Mouse (Mus musculus) intestine, postnatal 0 days (tissue): ENCODE measurements around the gene 2010111I01Rik. TPM values are rescaled to one million over a fixed set of nuclear protein-coding genes. Genes with fewer than 3 reads are reported as not detected.

Experiments
- ATAC-seq: fragments of 200-750 bp; cut with Nextera tagmentation; 2 replicates; pipeline ENCODE4 v1.8.0; 2017; ENCODE audit warnings: mild to moderate bottlenecking, moderate TSS enrichment, moderate library complexity
- H3K27ac ChIP-seq: fragments of 300-500 bp; sonication (generic); 2 replicates; pipeline ENCODE4 v1.5.1; 2014; ENCODE audit warnings: mild to moderate bottlenecking, low read depth, low read length, moderate library complexity
- H3K27me3 ChIP-seq: fragments of 300-500 bp; sonication (generic); replicated peaks from 2 replicates; pipeline ENCODE4 v1.6.1; 2014; ENCODE audit warnings: low read length, mixed read lengths; ENCODE audit not compliant: control insufficient read depth, insufficient read depth
- H3K36me3 ChIP-seq: fragments of 300-500 bp; sonication (generic); 2 replicates; pipeline ENCODE4 v1.6.1; 2014; ENCODE audit warnings: mild to moderate bottlenecking, moderate library complexity; ENCODE audit not compliant: control insufficient read depth, insufficient read depth
- H3K4me1 ChIP-seq: fragments of 300-500 bp; sonication (generic); replicated peaks from 2 replicates; pipeline ENCODE4 v1.6.1; 2014; ENCODE audit warnings: antibody characterized with exemption, low read length, mixed read lengths; ENCODE audit not compliant: control insufficient read depth, insufficient read depth
- H3K4me2 ChIP-seq: fragments of 300-500 bp; sonication (generic); replicated peaks from 2 replicates; pipeline ENCODE4 v1.6.1; 2014; ENCODE audit warnings: low read depth, mild to moderate bottlenecking, moderate library complexity
- H3K4me3 ChIP-seq: fragments of 300-500 bp; sonication (generic); 2 replicates; pipeline ENCODE4 v1.5.1; 2014; ENCODE audit warnings: low read depth, low read length
- H3K9ac ChIP-seq: fragments of 300-500 bp; sonication (generic); 2 replicates; pipeline ENCODE4 v1.6.1; 2014; ENCODE audit warnings: mild to moderate bottlenecking, low read depth, low read length
- H3K9me3 ChIP-seq: fragments of 300-500 bp; sonication (generic); 2 replicates; pipeline ENCODE4 v1.6.1; 2016; ENCODE audit warnings: mixed run types; ENCODE audit not compliant: control insufficient read depth
- CTCF ChIP-seq: sonication (generic); IDR thresholded peaks from 2 replicates; pipeline ENCODE4 v1.5.1; 2016; ENCODE audit warnings: low read depth, mild to moderate bottlenecking, control low read depth, antibody characterized with exemption, moderate library complexity
- WGBS: fragments of 180-500 bp; shearing (Covaris S2); extraction: QIAGEN DNeasy Blood & Tissue Kit; methylation state at CpG from one replicate; pipeline ENCODE4 v1.1.7; 2014; 5-methylcytosine and 5-hydroxymethylcytosine counted together
- polyA plus RNA-seq: library from polyadenylated mRNA; unstranded; fragments of >200 nt; fragmentation: Nextera tagmentation; extraction: Ambion mirVana; gene quantifications from 2 replicates; pipeline ENCODE4 v1.2.1, GENCODE M21; 2015

2010111I01Rik gene
- polyA plus RNA-seq, 1 experiment from 2014 or later = 72.7 TPM

DNA sequence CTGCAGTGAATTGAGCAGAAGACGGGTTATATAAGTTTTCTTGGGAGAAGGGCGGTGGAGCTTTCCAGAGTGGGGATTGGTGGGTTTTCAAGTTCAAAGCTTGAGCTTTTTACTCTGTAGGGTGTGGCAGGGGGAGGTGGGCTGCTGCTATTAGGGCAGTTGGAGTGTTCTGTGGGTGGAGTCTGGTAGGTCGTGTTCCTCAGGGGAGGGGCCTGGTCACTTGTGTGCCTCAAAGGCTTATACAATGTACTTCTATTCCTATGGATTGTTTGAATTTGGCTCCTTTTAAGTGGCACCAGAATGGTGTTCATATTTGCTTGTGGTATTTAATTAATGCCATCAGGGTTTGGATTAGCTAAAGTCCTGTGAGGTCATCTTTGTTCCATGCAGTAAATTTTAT lies 12.6 kb upstream of the 2010111I01Rik start:
- H3K27me3 ChIP-seq = no peaks in the 10 kb centered on the region
- H3K4me3 ChIP-seq = no peak overlapping the region
- no peak overlapping the region for H3K4me2 ChIP-seq
- no peak overlapping the region for H3K9ac ChIP-seq
- WGBS = 62% methylated on average over 3 of the region's 3 CpGs
- no peak for TF ChIP-seq CTCF
- no peak overlapping the region for H3K27ac ChIP-seq
- H3K36me3 ChIP-seq = no peaks in the 10 kb centered on the region
- no peak for ATAC-seq
- no peaks in the 10 kb centered on the region for H3K9me3 ChIP-seq
- no peaks in the 10 kb centered on the region for H3K4me1 ChIP-seq

GRCm38 (mm10) chr13:62952624-62953023 lies 12.1 kb upstream of the 2010111I01Rik start:
- no peak for ATAC-seq
- Histone ChIP-seq H3K9ac (no peak overlapping the region), H3K27me3 (no peaks in the 10 kb centered on the region), H3K4me2 (no peak overlapping the region), H3K36me3 (no peaks in the 10 kb centered on the region), H3K4me3 (no peak overlapping the region), H3K27ac (no peak overlapping the region), H3K4me1 (no peaks in the 10 kb centered on the region), H3K9me3 (no peaks in the 10 kb centered on the region)
- 68% methylated on average over 3 of the region's 3 CpGs for WGBS
- TF ChIP-seq CTCF = no peak

DNA sequence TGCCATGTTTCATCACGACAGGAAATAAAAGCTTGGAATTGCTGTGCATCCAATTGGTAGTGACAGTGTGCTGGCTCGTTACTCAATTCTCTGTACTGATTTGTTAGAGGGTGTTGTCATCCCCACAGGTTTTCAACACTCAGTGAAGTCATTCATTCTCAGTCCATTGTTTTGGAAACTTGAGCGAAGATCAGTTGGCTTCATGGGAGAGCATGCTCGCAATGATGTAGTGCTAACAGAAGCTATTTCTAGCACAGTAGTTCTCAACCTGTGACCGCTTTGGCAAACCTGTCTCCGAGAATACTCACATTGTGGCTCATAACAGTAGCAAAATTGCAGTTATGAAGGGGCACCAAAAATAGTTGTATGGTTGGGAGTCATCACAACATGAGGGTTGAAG lies 8.7 kb upstream of the 2010111I01Rik start:
- no peaks in the 10 kb centered on the region for H3K27me3 ChIP-seq
- WGBS = 87% methylated on average over 6 of the region's 6 CpGs
- ATAC-seq = no peak
- no peak overlapping the region for H3K27ac ChIP-seq
- no peak overlapping the region for H3K4me3 ChIP-seq
- no peaks in the 10 kb centered on the region for H3K9me3 ChIP-seq
- H3K9ac ChIP-seq = no peak overlapping the region
- H3K4me1 ChIP-seq = no peaks in the 10 kb centered on the region
- H3K4me2 ChIP-seq = no peak overlapping the region
- no peak for TF ChIP-seq CTCF
- no peaks in the 10 kb centered on the region for H3K36me3 ChIP-seq

GRCm38 (mm10) chr13:62956776-62957175 lies 7.9 kb upstream of the 2010111I01Rik start:
- H3K4me2 ChIP-seq = no peak overlapping the region
- H3K36me3 ChIP-seq = no peaks in the 10 kb centered on the region
- WGBS = 70% methylated on average over 10 of the region's 10 CpGs
- no peak for ATAC-seq
- no peaks in the 10 kb centered on the region for H3K4me1 ChIP-seq
- no peak overlapping the region for H3K9ac ChIP-seq
- TF ChIP-seq CTCF = no peak
- no peak overlapping the region for H3K4me3 ChIP-seq
- no peak overlapping the region for H3K27ac ChIP-seq
- H3K27me3 ChIP-seq = no peaks in the 10 kb centered on the region
- H3K9me3 ChIP-seq = no peaks in the 10 kb centered on the region

DNA sequence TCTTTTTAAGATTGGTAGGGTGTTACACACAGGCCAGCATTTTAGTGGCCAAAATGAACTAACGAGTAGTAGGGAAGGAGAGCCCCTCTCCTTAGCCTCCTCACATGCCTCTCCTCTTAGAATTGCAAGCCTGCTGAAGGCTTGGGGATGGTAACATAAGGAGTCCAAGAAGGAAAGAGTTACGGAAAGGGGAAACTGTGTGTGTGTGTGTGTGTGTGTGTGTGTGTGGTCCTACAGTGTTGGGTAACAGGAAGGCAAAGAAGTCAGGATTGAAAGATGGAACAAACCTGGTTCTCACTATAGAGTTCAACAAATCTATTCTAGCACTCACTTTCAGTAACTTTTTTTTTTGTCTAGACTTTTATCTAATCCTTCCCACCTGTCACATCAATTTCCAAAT lies 1.3 kb upstream of the 2010111I01Rik start:
- Histone ChIP-seq H3K4me2 (no peak overlapping the region), H3K4me1 (no peaks in the 10 kb centered on the region), H3K9ac (no peak overlapping the region), H3K4me3 (no peak overlapping the region), H3K9me3 (no peaks in the 10 kb centered on the region), H3K27me3 (no peaks in the 10 kb centered on the region), H3K27ac (no peak overlapping the region), H3K36me3 (no peaks in the 10 kb centered on the region)
- 94% methylated on average over 2 of the region's 2 CpGs for WGBS
- ATAC-seq = no peak
- no peak for TF ChIP-seq CTCF

DNA sequence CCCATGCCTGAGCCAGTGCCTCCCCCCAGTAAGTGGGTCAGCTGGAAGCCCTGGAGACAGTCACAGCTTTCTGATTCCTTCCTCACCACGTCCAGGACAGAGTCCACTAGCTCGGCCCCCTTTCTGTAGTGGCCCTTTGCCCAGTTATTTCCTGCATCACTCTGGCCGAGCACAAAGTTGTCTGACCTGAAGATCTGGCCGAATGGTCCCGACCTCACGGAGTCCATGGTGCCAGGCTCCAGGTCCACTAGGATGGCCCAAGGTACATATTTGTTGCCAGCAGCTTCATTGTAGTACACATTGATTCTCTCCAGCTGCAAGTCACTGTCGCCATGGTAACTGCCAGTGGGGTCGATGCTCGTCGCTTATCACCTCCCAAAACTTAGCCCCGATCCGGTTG lies 3.5 kb downstream of the 2010111I01Rik start:
- H3K27ac ChIP-seq = no peak overlapping the region
- no peak overlapping the region for H3K4me3 ChIP-seq
- no peaks in the 10 kb centered on the region for H3K36me3 ChIP-seq
- 82% methylated on average over 12 of the region's 12 CpGs for WGBS
- H3K9me3 ChIP-seq = no peaks in the 10 kb centered on the region
- H3K27me3 ChIP-seq = no peaks in the 10 kb centered on the region
- no peak for TF ChIP-seq CTCF
- no peak for ATAC-seq
- H3K9ac ChIP-seq = no peak overlapping the region
- H3K4me2 ChIP-seq = no peak overlapping the region
- no peaks in the 10 kb centered on the region for H3K4me1 ChIP-seq

DNA sequence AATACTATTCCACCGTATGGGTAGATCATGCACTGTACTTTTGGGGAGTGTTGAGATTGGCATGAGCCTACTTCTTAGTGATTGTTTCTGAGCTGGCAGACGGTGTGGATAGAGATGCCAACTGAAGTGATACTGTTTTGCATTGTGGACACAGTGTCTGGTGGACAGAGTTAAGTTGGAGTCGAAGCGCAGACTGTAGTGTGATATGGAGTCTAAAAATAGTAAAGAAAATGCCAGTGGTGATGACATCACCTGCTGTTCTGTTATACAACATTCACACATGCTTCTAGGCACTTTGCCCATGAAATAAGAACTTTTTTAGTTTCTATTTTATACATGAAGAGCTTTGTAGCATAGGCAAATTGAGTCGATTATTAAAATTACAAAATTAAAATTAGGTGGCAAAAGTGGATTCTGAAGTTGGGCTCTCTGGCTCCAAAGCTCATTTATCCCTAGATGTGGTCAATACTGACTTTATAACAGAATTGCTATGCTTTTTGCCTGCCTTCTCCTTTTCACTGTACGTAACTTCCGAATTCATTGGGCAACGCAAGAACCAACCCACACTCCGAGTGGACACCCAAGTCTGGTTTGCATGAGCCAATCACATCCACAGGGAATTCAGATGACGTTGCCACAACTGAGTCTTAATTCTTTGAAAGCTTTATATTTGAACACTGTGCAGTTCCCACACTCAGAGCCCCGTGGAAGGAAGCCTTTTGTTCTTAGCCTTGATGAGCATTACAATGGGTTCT lies 6.0 kb downstream of the 2010111I01Rik start:
- no peak overlapping the region for H3K27ac ChIP-seq
- no peak overlapping the region for H3K9ac ChIP-seq
- no peak overlapping the region for H3K4me3 ChIP-seq
- TF ChIP-seq CTCF = no peak
- H3K4me1 ChIP-seq = no peaks in the 10 kb centered on the region
- no peak for ATAC-seq
- no peaks in the 10 kb centered on the region for H3K9me3 ChIP-seq
- no peaks in the 10 kb centered on the region for H3K27me3 ChIP-seq
- H3K36me3 ChIP-seq = no peaks in the 10 kb centered on the region
- WGBS = 81% methylated on average over 11 of the region's 11 CpGs
- H3K4me2 ChIP-seq = no peak overlapping the region
